Mouse (Mus musculus) cerebral cortex, adult 2 months (tissue): Measurements from ENCODE around the gene Evx2.

Experiments used
- WGBS: fragments of 180-500 bp; shearing (Covaris S2); methylation state at CpG from one replicate; pipeline ENCODE4 v1.1.7; 2018; 5-methylcytosine and 5-hydroxymethylcytosine counted together

The Evx2 gene

GRCm38 (mm10) chr2:74681594-74682531 is 22.5 kb upstream of the Evx2 start:
- WGBS, result 2% methylated on average over 76 of the region's 78 CpGs

GRCm38 (mm10) chr2:74680561-74681398 is 21.4 kb upstream of the Evx2 start:
- WGBS, result 5% methylated on average over 21 of the region's 21 CpGs

GRCm38 (mm10) chr2:74679980-74680379 is 20.6 kb upstream of the Evx2 start:
- WGBS, result 5% methylated on average over 23 of the region's 23 CpGs

- WGBS, result 3% methylated on average over 26 of the region's 26 CpGs
Observed at GRCm38 (mm10) chr2:74679596-74679971, 20.2 kb upstream of the Evx2 start.

- 4% methylated on average over 15 of the region's 15 CpGs for WGBS
Observed at GRCm38 (mm10) chr2:74678891-74679595, 19.7 kb upstream of the Evx2 start, which contains the start of gene Hoxd11. TSS of gene Hoxd11 (plus strand) at chr2:74679557.

GRCm38 (mm10) chr2:74677106-74677505 is 17.7 kb upstream of the Evx2 start:
- whole genome bisulfite sequencing, result 17% methylated on average over 2 of the region's 2 CpGs

- 12% methylated on average over 9 of the region's 9 CpGs for WGBS
Observed at GRCm38 (mm10) chr2:74676376-74677052, 17.2 kb upstream of the Evx2 start.

- 7% methylated on average over 24 of the region's 24 CpGs for WGBS
Observed at GRCm38 (mm10) chr2:74675666-74676282, 16.4 kb upstream of the Evx2 start.

- WGBS, result 3% methylated on average over 47 of the region's 47 CpGs
Observed at GRCm38 (mm10) chr2:74674881-74675665, 15.7 kb upstream of the Evx2 start, which contains the start of gene Hoxd12. TSS of gene Hoxd12 (plus strand) at chr2:74675013.

GRCm38 (mm10) chr2:74673835-74674425 is 14.6 kb upstream of the Evx2 start:
- 3% methylated on average over 24 of the region's 24 CpGs for WGBS

GRCm38 (mm10) chr2:74672481-74673362 is 13.4 kb upstream of the Evx2 start:
- 6% methylated on average over 40 of the region's 40 CpGs for WGBS

- WGBS, result 26% methylated on average over 5 of the region's 5 CpGs
Observed at GRCm38 (mm10) chr2:74671847-74672246, 12.5 kb upstream of the Evx2 start.

GRCm38 (mm10) chr2:74670632-74671188 is 11.4 kb upstream of the Evx2 start:
- 16% methylated on average over 3 of the region's 3 CpGs for WGBS

GRCm38 (mm10) chr2:74669650-74670235 is 10.4 kb upstream of the Evx2 start:
- WGBS, result 4% methylated on average over 14 of the region's 14 CpGs

GRCm38 (mm10) chr2:74669230-74669578 is 9.8 kb upstream of the Evx2 start:
- WGBS, result 4% methylated on average over 3 of the region's 3 CpGs

GRCm38 (mm10) chr2:74668370-74669229 is 9.2 kb upstream of the Evx2 start:
- WGBS, result under 1% methylated on average over 68 of the region's 74 CpGs

- WGBS, result 1% methylated on average over 50 of the region's 51 CpGs
Observed at GRCm38 (mm10) chr2:74667842-74668357, 8.5 kb upstream of the Evx2 start, which contains the start of gene Hoxd13. TSS of gene Hoxd13 (plus strand) at chr2:74668310.
